Mouse (Mus musculus): ENCODE data around the gene Synj2. TPM values are rescaled to one million over a fixed set of nuclear protein-coding genes. Genes with fewer than 3 reads are reported as not detected.

Gene Synj2
- polyA plus RNA-seq, 1 experiment from 2014 or later, result 2.4 TPM

DNA sequence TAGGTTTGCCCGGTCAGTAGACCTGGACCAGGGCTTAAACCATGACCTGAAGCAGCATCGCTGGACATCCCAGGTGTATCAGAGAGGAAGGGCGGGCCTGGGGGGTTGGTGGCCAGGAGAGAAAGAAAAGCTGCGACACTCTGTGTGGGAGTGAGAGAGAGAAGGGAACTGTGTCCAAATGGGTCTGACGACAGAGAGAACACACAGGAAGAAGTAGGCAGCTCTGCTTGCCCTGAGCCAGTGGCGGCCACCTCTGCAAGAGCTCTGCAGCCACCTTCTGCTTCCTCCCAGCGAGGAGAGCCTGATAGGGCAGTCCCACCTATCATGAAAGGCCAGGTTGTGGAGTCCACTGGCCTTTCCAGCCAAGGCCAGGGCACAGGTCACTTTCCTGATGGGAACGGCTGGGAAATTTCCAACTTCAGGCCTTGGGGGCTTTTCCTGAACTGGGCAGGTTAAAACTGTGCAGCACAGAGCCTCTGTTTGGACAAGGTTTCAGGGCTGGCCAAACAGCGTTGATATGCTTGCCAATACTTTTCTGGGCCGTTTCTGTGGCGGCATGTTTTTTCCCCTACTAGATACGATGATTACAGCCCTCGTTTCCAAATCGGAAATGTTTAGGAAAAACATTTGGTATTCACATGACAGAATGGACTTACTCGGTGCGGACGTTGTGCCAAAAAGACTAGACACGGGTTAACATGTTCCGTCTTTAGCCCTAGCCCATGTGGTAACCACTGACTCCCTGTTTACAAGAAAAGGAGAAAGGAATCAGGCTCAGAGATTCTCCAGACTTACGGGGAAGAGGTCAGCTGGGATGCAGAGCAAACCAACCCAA is 35.4 kb downstream of the Synj2 start:
- Histone ChIP-seq H3K27me3 (ENCODE audit: insufficient read depth, low read length) (no peaks in the 10 kb centered on the region), H3K36me3 (ENCODE audit: insufficient read depth, low read length) (no peaks in the 10 kb centered on the region), H3K9ac (ENCODE audit: low read depth, low read length) (no peak overlapping the region), H3K4me2 (ENCODE audit: low read length) (peak overlapping the region; percentile 48; the same call in 1 of the 2 replicates), H3K27ac (no peak overlapping the region), H3K4me1 (replicated peaks; ENCODE audit: insufficient read depth, low read length) (peaks cover 17% of the 10 kb centered on the region), H3K9me3 (replicated peaks; ENCODE audit: low read length) (no peaks in the 10 kb centered on the region), H3K4me3 (replicated peaks; ENCODE audit: low read depth, low read length) (no peak overlapping the region)
- WGBS, result 57% methylated on average over 20 of the region's 20 CpGs
- ATAC-seq (replicated peaks; ENCODE audit: low FRiP score, low read depth), result no peak
- no peak for DNase-seq (ENCODE audit: low spot score)
- TF ChIP-seq CTCF (IDR thresholded peaks at IDR 0.05; ENCODE audit: low read depth), result no peak

DNA sequence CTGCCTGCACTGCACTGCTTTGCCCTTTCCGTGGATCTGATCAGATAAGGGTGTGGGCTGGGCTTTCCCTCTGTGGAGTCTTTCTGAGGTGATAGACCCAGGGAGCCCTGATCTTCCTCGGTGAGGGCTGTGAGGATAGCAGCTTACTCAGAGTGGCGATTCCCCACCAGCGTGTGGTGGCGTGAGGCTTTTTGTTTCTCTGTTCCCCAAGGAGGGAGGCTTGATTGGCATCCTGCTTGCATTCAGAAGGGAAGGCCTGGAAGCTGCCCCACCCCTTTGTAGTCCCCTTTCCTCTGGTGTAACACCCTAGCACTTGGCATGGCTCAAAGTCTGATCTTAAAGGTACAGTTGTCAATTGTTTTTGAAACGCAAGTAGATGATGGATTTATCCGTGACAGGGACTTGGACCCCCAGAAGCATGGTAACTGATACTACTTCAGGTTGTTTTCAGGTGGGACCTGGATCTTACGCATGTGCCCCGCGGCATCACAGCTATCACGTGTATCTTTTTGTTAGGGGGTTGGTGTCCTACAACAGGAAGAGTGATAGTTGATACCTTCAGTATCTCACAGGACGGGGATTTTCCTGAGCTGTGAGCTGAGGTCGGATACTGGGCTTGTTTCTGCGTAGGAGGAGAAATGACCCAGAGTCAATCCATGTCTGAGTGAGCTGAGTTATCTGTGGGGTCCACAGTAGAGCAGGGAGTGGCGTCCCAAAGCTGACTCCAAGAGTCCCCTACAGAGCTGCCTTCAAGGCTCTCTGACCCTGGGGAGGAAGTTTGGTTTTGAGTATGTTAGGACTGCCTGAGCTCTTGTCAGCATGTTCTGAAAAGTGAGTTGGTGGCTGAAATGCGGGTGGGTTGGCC is 36.2 kb downstream of the Synj2 start:
- H3K36me3 ChIP-seq (ENCODE audit: insufficient read depth, low read length), result no peaks in the 10 kb centered on the region
- ATAC-seq (replicated peaks; ENCODE audit: low FRiP score, low read depth) (peak; percentile 10; the same call in 1 of the 2 replicates), DNase-seq (ENCODE audit: low spot score) (peak; percentile 50)
- H3K27ac ChIP-seq, result peak overlapping the region; percentile 42; the same call in 1 of the 2 replicates
- H3K9me3 ChIP-seq (replicated peaks; ENCODE audit: low read length), result no peaks in the 10 kb centered on the region
- no peak for TF ChIP-seq CTCF (IDR thresholded peaks at IDR 0.05; ENCODE audit: low read depth)
- no peak overlapping the region for H3K4me3 ChIP-seq (replicated peaks; ENCODE audit: low read depth, low read length)
- no peak overlapping the region for H3K9ac ChIP-seq (ENCODE audit: low read depth, low read length)
- no peak overlapping the region for H3K4me2 ChIP-seq (ENCODE audit: low read length)
- H3K27me3 ChIP-seq (ENCODE audit: insufficient read depth, low read length), result no peaks in the 10 kb centered on the region
- peaks cover 17% of the 10 kb centered on the region for H3K4me1 ChIP-seq (replicated peaks; ENCODE audit: insufficient read depth, low read length)
- WGBS, result 39% methylated on average over 16 of the region's 16 CpGs

DNA sequence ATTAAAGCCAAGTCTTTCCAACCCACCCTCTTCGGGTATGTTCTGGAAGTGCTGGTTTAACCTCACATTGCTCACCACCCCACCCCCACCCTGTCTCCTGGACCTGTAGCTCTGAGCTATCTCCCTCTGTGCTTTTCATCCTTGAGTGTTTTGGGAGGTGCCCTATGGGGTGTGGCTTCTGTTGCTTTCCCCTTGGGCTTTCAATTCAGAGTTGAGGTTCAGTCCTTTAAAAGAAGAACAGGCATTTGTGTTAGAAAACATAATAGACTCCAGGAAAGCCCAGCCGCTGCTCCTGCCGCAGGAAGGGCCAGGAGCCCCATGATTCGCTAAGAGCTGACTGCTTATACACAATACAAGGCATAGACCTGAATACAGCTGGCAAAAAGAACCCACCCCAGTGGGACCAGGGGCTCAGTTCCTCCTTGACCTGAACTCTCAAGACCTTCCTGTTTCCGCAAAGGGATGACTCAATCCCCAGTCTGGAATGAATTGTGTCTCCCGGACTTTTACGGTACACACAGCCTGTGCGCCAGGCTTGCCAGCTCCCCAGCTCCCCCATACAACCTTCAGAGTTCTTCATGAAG is 36.9 kb downstream of the Synj2 start:
- no peak for DNase-seq (ENCODE audit: low spot score)
- WGBS, result 68% methylated on average over 8 of the region's 8 CpGs
- no peak for TF ChIP-seq CTCF (IDR thresholded peaks at IDR 0.05; ENCODE audit: low read depth)
- Histone ChIP-seq H3K9ac (ENCODE audit: low read depth, low read length) (no peak overlapping the region), H3K4me3 (replicated peaks; ENCODE audit: low read depth, low read length) (no peak overlapping the region), H3K9me3 (replicated peaks; ENCODE audit: low read length) (no peaks in the 10 kb centered on the region), H3K4me2 (ENCODE audit: low read length) (no peak overlapping the region), H3K36me3 (ENCODE audit: insufficient read depth, low read length) (no peaks in the 10 kb centered on the region), H3K27me3 (ENCODE audit: insufficient read depth, low read length) (no peaks in the 10 kb centered on the region), H3K4me1 (replicated peaks; ENCODE audit: insufficient read depth, low read length) (peaks cover 17% of the 10 kb centered on the region), H3K27ac (peak overlapping the region; percentile 42; the same call in 1 of the 2 replicates)
- ATAC-seq (replicated peaks; ENCODE audit: low FRiP score, low read depth), result no peak

DNA sequence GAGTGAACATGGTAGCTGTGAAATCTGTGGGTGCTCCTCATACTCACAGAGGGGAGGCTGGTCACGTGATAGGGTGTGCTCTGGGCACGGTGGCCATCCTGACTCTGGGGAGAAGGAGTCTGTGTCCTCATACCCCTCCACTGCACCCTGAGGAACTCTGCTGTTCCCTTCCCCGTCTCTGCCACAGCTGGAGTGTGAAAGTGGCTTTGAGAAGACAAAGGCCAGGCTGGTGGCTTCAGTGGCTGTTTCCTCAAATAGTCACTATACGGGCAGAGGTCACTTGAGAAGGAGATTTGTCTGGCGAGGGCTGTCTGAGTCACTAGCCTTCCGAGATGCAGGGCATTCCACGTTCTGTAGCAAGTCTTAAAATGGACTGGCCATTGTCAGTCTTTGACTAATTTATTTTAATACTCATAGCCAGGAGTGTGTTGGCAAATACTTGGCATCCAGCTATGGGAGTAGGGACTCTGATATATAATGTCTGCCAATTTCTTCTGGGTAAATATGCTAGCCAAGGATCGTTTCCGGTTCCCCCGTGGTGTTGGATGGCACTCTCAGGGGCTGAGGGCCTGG is 37.5 kb downstream of the Synj2 start:
- ATAC-seq (replicated peaks; ENCODE audit: low FRiP score, low read depth), result no peak
- no peak for DNase-seq (ENCODE audit: low spot score)
- 66% methylated on average over 10 of the region's 10 CpGs for WGBS

DNA sequence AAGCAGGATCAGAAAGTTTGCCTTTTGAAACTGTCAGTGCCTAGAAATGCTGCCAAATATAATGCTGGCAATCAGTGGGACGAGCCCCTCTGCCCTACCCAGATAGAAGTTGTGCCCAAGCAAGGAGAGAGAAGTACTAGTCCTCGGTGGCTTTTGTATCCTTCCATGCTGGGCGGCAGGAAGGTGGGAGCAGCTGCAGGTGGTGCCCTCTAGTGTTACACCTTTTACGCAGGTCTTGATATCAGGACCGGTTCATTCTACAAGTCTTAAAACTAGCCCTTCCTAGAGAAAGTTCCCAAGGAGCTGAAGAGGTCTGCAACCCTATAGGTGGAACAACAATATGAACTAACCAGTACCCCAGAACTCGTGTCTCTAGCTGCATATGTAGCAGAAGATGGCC is 39.8 kb downstream of the Synj2 start:
- Histone ChIP-seq H3K4me3 (replicated peaks; ENCODE audit: low read depth, low read length) (no peak overlapping the region), H3K4me2 (ENCODE audit: low read length) (no peak overlapping the region), H3K4me1 (replicated peaks; ENCODE audit: insufficient read depth, low read length) (peaks cover 9% of the 10 kb centered on the region; the same call in 1 of the 2 replicates), H3K9me3 (replicated peaks; ENCODE audit: low read length) (no peaks in the 10 kb centered on the region), H3K36me3 (ENCODE audit: insufficient read depth, low read length) (no peaks in the 10 kb centered on the region), H3K27me3 (ENCODE audit: insufficient read depth, low read length) (no peaks in the 10 kb centered on the region), H3K27ac (no peak overlapping the region), H3K9ac (ENCODE audit: low read depth, low read length) (no peak overlapping the region)
- DNase-seq (ENCODE audit: low spot score), result peak; percentile 42
- WGBS, result 47% methylated on average over 6 of the region's 6 CpGs
- peak; percentile 65 for TF ChIP-seq CTCF (IDR thresholded peaks at IDR 0.05; ENCODE audit: low read depth)
- no peak for ATAC-seq (replicated peaks; ENCODE audit: low FRiP score, low read depth)

More for the DNA sequence above, 37.5 kb downstream of the Synj2 start:
- Histone ChIP-seq H3K4me3 (replicated peaks; ENCODE audit: low read depth, low read length) (no peak overlapping the region), H3K27me3 (ENCODE audit: insufficient read depth, low read length) (no peaks in the 10 kb centered on the region), H3K9ac (ENCODE audit: low read depth, low read length) (no peak overlapping the region), H3K36me3 (ENCODE audit: insufficient read depth, low read length) (no peaks in the 10 kb centered on the region), H3K9me3 (replicated peaks; ENCODE audit: low read length) (no peaks in the 10 kb centered on the region), H3K4me2 (ENCODE audit: low read length) (no peak overlapping the region), H3K4me1 (replicated peaks; ENCODE audit: insufficient read depth, low read length) (peaks cover 17% of the 10 kb centered on the region), H3K27ac (no peak overlapping the region)
- TF ChIP-seq CTCF (IDR thresholded peaks at IDR 0.05; ENCODE audit: low read depth), result no peak

DNA sequence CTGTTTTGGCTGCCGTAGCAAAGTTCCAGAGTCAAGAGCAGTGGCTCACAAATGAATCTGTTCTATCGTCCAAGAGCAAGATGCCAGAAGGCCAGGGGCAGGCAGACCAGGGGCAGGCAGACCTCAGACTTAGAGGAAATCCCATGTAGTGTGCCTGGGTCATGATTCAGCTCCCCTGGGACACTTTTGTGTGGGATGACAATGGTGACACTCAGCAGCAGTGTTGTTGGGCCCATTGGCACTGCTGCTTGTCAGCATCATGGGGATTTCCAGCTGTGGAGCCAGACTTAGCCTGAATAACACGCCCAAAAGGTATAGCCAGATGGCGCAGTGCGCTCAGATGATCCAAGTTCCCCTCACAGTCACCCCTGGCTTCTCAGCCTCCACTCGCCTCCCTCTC is 42.1 kb downstream of the Synj2 start:
- no peaks in the 10 kb centered on the region for H3K27me3 ChIP-seq (ENCODE audit: insufficient read depth, low read length)
- DNase-seq (ENCODE audit: low spot score), result no peak
- H3K9ac ChIP-seq (ENCODE audit: low read depth, low read length), result no peak overlapping the region
- H3K27ac ChIP-seq, result no peak overlapping the region
- 87% methylated on average over 6 of the region's 6 CpGs for WGBS
- no peak for ATAC-seq (replicated peaks; ENCODE audit: low FRiP score, low read depth)
- peaks cover 11% of the 10 kb centered on the region; the same call in 1 of the 2 replicates for H3K4me1 ChIP-seq (replicated peaks; ENCODE audit: insufficient read depth, low read length)
- no peaks in the 10 kb centered on the region for H3K36me3 ChIP-seq (ENCODE audit: insufficient read depth, low read length)
- H3K9me3 ChIP-seq (replicated peaks; ENCODE audit: low read length), result no peaks in the 10 kb centered on the region
- H3K4me3 ChIP-seq (replicated peaks; ENCODE audit: low read depth, low read length), result no peak overlapping the region
- TF ChIP-seq CTCF (IDR thresholded peaks at IDR 0.05; ENCODE audit: low read depth), result no peak
- H3K4me2 ChIP-seq (ENCODE audit: low read length), result no peak overlapping the region
